ENCODE assay signal across 33 mouse cellular contexts in genomic region chr17:85630296-85631050, GRCm38 (mm10). TPM values are rescaled to one million over a fixed set of nuclear protein-coding genes. Genes with fewer than 3 reads are reported as not detected.
A peak's percentile ranks its signal among the peaks of the same experiment; 100 is the strongest.
DNase-seq lines count a peak whose midpoint lies in the region; ATAC-seq lines count a peak whose summit lies in the region.
"Had no signal": no experiment of that assay in that cellular context is flagged by ENCODE, and none has a peak within 500 bp of the region (broad histone marks: within the 10 kb centered on the region; RNA-seq: fewer than 3 reads in every experiment).

No protein-coding gene starts in this region.

- H3K36me3 ChIP-seq in heart, embryonic 11.5 days (ENCODE audit: control insufficient read depth, insufficient read depth, low read length), result no peaks in the 10 kb centered on the region
- no peaks in the 10 kb centered on the region for H3K36me3 ChIP-seq in midbrain, embryonic 11.5 days (ENCODE audit: control insufficient read depth, insufficient read depth, low read length)
- no peaks in the 10 kb centered on the region for H3K36me3 ChIP-seq in midbrain, embryonic 16.5 days (ENCODE audit: control insufficient read depth, insufficient read depth, low read length)
- H3K36me3 ChIP-seq in embryonic facial prominence, embryonic 13.5 days, result no peaks in the 10 kb centered on the region
- H3K36me3 ChIP-seq: hindbrain, embryonic 12.5 days; liver, embryonic 12.5 days; midbrain, embryonic 10.5 days; neural tube, embryonic 13.5 days had no signal

- H3K4me1 ChIP-seq in heart, embryonic 11.5 days (ENCODE audit: control insufficient read depth, insufficient read depth, low read length), result no peaks in the 10 kb centered on the region
- no peaks in the 10 kb centered on the region; the same call in 1 of the 2 replicates for H3K4me1 ChIP-seq in midbrain, embryonic 11.5 days (ENCODE audit: control insufficient read depth, insufficient read depth, low read length)
- H3K4me1 ChIP-seq in midbrain, embryonic 16.5 days (ENCODE audit: control insufficient read depth, insufficient read depth, low read length), result no peaks in the 10 kb centered on the region
- peaks cover 6% of the 10 kb centered on the region; the same call in 1 of the 2 replicates for H3K4me1 ChIP-seq in embryonic facial prominence, embryonic 13.5 days
- H3K4me1 ChIP-seq: hindbrain, embryonic 12.5 days; liver, embryonic 12.5 days; neural tube, embryonic 13.5 days had no signal

- WGBS in heart, embryonic 11.5 days (ENCODE audit: insufficient replicate concordance), result 39% methylated on average over 22 of the region's 22 CpGs
- WGBS in midbrain, embryonic 11.5 days, result 51% methylated on average over 22 of the region's 22 CpGs
- 47% methylated on average over 22 of the region's 22 CpGs for WGBS in midbrain, embryonic 16.5 days
- WGBS in embryonic facial prominence, embryonic 13.5 days, result 40% methylated on average over 22 of the region's 22 CpGs

- no peak overlapping the region for H3K27ac ChIP-seq in heart, embryonic 11.5 days (ENCODE audit: low read depth, low read length)
- no peak overlapping the region for H3K27ac ChIP-seq in midbrain, embryonic 11.5 days (ENCODE audit: low read depth, low read length)
- no peak overlapping the region for H3K27ac ChIP-seq in midbrain, embryonic 16.5 days (ENCODE audit: low read length)
- H3K27ac ChIP-seq in embryonic facial prominence, embryonic 13.5 days, result no peak overlapping the region
- H3K27ac ChIP-seq: hindbrain, embryonic 12.5 days; liver, embryonic 12.5 days; macrophage; midbrain, embryonic 10.5 days; neural tube, embryonic 13.5 days had no signal

- peak overlapping the region; percentile 11; the same call in 1 of the 2 replicates for H3K4me2 ChIP-seq in heart, embryonic 11.5 days
- no peak overlapping the region for H3K4me2 ChIP-seq in midbrain, embryonic 11.5 days
- H3K4me2 ChIP-seq in midbrain, embryonic 16.5 days (ENCODE audit: low read length), result no peak overlapping the region
- H3K4me2 ChIP-seq in embryonic facial prominence, embryonic 13.5 days, result peak overlapping the region; percentile 17
- H3K4me2 ChIP-seq: hindbrain, embryonic 12.5 days; liver, embryonic 12.5 days; neural tube, embryonic 13.5 days had no signal

- no peak for ATAC-seq in heart, embryonic 11.5 days (replicated peaks; ENCODE audit: insufficient number of reproducible peaks, low FRiP score, low TSS enrichment)
- no peak for ATAC-seq in midbrain, embryonic 11.5 days (ENCODE audit: low FRiP score)
- ATAC-seq in midbrain, embryonic 16.5 days, result no peak
- no peak for ATAC-seq in embryonic facial prominence, embryonic 13.5 days (ENCODE audit: insufficient number of reproducible peaks, insufficient read depth, low FRiP score, low TSS enrichment, low read depth)
- ATAC-seq: intestine, embryonic 16.5 days; liver, embryonic 12.5 days; liver, postnatal 0 days; lung, postnatal 0 days had no signal

- DNase-seq in heart, postnatal 4 days, result no peak
- DNase-seq in midbrain, embryonic 11.5 days (ENCODE audit: low spot score, missing footprints), result peak; percentile 80
- DNase-seq in retina, embryonic 14.5 days (ENCODE audit: low spot score), result peak; percentile 45
- DNase-seq in layer of hippocampus, postnatal 14 days (ENCODE audit: low spot score in 2 of 2), result no peak
- no peak for DNase-seq in adrenal gland, adult (ENCODE audit: inconsistent age in 2 of 2, low spot score in 1 of 2)
- DNase-seq: adrenal gland, postnatal 14 days; B cell, adult 2 months; cerebellum, adult 11 months; cerebellum, adult 9-10 months; embryo, embryonic 11 days; gastrocnemius, postnatal 25 days; heart, adult 18-20 months; heart, postnatal 14 days; kidney, postnatal 14 days; layer of hippocampus, adult 9-11 months; liver, postnatal 0 days; spleen, adult 18-20 months; thymus, postnatal 14 days had no signal

- H3K4me3 ChIP-seq in heart, embryonic 11.5 days (ENCODE audit: low read depth, low read length), result no peak overlapping the region
- H3K4me3 ChIP-seq in midbrain, embryonic 11.5 days (ENCODE audit: low read depth, low read length), result no peak overlapping the region
- no peak overlapping the region for H3K4me3 ChIP-seq in midbrain, embryonic 16.5 days (ENCODE audit: low read depth, low read length)
- peak overlapping the region; percentile 2; the same call in 1 of the 2 replicates for H3K4me3 ChIP-seq in embryonic facial prominence, embryonic 13.5 days
- H3K4me3 ChIP-seq: hindbrain, embryonic 12.5 days; liver, embryonic 12.5 days; midbrain, embryonic 10.5 days; myocyte; neural tube, embryonic 13.5 days had no signal

- H3K27me3 ChIP-seq in heart, embryonic 11.5 days (ENCODE audit: control insufficient read depth, insufficient read depth, low read length), result peaks cover 82% of the 10 kb centered on the region
- H3K27me3 ChIP-seq in midbrain, embryonic 11.5 days (ENCODE audit: control insufficient read depth, insufficient read depth, low read length), result peaks cover 67% of the 10 kb centered on the region
- peaks cover 68% of the 10 kb centered on the region for H3K27me3 ChIP-seq in midbrain, embryonic 16.5 days (ENCODE audit: control insufficient read depth, insufficient read depth, low read depth, low read length)
- peaks cover 85% of the 10 kb centered on the region for H3K27me3 ChIP-seq in embryonic facial prominence, embryonic 13.5 days

- no peaks in the 10 kb centered on the region for H3K9me3 ChIP-seq in heart, embryonic 11.5 days (replicated peaks; ENCODE audit: control insufficient read depth, low read length)
- no peaks in the 10 kb centered on the region for H3K9me3 ChIP-seq in midbrain, embryonic 11.5 days (ENCODE audit: control insufficient read depth, low read length)
- no peaks in the 10 kb centered on the region for H3K9me3 ChIP-seq in midbrain, embryonic 16.5 days (replicated peaks; ENCODE audit: control insufficient read depth, low read length, poor library complexity, severe bottlenecking)
- H3K9me3 ChIP-seq in embryonic facial prominence, embryonic 13.5 days, result no peaks in the 10 kb centered on the region
- H3K9me3 ChIP-seq: hindbrain, embryonic 12.5 days; liver, embryonic 12.5 days; midbrain, embryonic 10.5 days; neural tube, embryonic 13.5 days had no signal

- no peak overlapping the region for H3K9ac ChIP-seq in heart, embryonic 11.5 days (ENCODE audit: low read depth, low read length)
- no peak overlapping the region for H3K9ac ChIP-seq in midbrain, embryonic 11.5 days (ENCODE audit: low read length)
- H3K9ac ChIP-seq in midbrain, embryonic 16.5 days (ENCODE audit: low read depth, low read length), result no peak overlapping the region
- H3K9ac ChIP-seq in embryonic facial prominence, embryonic 13.5 days, result 0 out of 2 replicates have a peak overlapping the region, but pooled peaks have one; percentile 7
- H3K9ac ChIP-seq: hindbrain, embryonic 12.5 days; liver, embryonic 12.5 days; liver, postnatal 0 days; neural tube, embryonic 13.5 days had no signal

RNA-seq across cellular contexts. Expression of gene Six3, which starts 17.1 kb away (rescaled TPM):
- polyA plus RNA-seq in heart, embryonic 11.5 days (2014; fragmentation: Nextera tagmentation; extraction: Ambion mirVana), result not detected in 2 replicates
- total RNA-seq in heart, postnatal 4 days (2021), result not detected
- polyA plus RNA-seq in midbrain, embryonic 11.5 days (2014; fragmentation: Nextera tagmentation; extraction: Ambion mirVana), result 6.7 and 10.7 TPM in 2 replicates
- polyA plus RNA-seq in midbrain, embryonic 16.5 days (2015; fragmentation: Nextera tagmentation; extraction: Ambion mirVana), result 19.1 and 24.2 TPM in 2 replicates
- 4.5 and 8.3 TPM in 2 replicates for polyA plus RNA-seq in embryonic facial prominence, embryonic 13.5 days (2015; fragmentation: Nextera tagmentation; extraction: Ambion mirVana)
- total RNA-seq in layer of hippocampus, postnatal 14 days (2021), result 1 to 10 TPM; 1.5 to 1.7 TPM
- total RNA-seq: adrenal gland, postnatal 14 days; gastrocnemius, postnatal 25 days; heart, adult 18-20 months; heart, postnatal 14 days had no signal
- polyA plus RNA-seq: heart, embryonic 14.5 days; intestine, embryonic 16.5 days; kidney, embryonic 14.5 days; liver, embryonic 12.5 days; liver, postnatal 0 days; lung, postnatal 0 days; macrophage; myocyte; neural tube, embryonic 13.5 days; stomach, embryonic 16.5 days; urinary bladder, adult 2 months had no signal

RNA-seq across cellular contexts. Expression of gene Six2, which starts 57.6 kb away (rescaled TPM):
- polyA plus RNA-seq in heart, embryonic 11.5 days (2014; fragmentation: Nextera tagmentation; extraction: Ambion mirVana), result 1.5 and 2.1 TPM in 2 replicates
- total RNA-seq in heart, postnatal 4 days (2021), result under 1 TPM; 0.45 to 0.83 TPM
- 5.6 and 6.7 TPM in 2 replicates for polyA plus RNA-seq in midbrain, embryonic 11.5 days (2014; fragmentation: Nextera tagmentation; extraction: Ambion mirVana)
- 0.16 and 0.33 TPM in 2 replicates for polyA plus RNA-seq in midbrain, embryonic 16.5 days (2015; fragmentation: Nextera tagmentation; extraction: Ambion mirVana)
- polyA plus RNA-seq in embryonic facial prominence, embryonic 13.5 days (2015; fragmentation: Nextera tagmentation; extraction: Ambion mirVana), result 21.3 and 21.9 TPM in 2 replicates
- under 1 TPM; 0.23 to 0.29 TPM for total RNA-seq in layer of hippocampus, postnatal 14 days (2021)
- total RNA-seq: adrenal gland, postnatal 14 days had no signal
- polyA plus RNA-seq: liver, postnatal 0 days; lung, postnatal 0 days; macrophage; myocyte; neural tube, embryonic 13.5 days had no signal

Comparison
In these comparisons a context has a peak if more than half of its experiments do, and no peak if none do; other contexts are left out.
1. H3K4me2 ChIP-seq: peak in heart, embryonic 11.5 days (single experiment) and embryonic facial prominence, embryonic 13.5 days (single experiment); none in midbrain, embryonic 11.5 days (single experiment) and midbrain, embryonic 16.5 days (single experiment).
2. DNase-seq: peak in midbrain, embryonic 11.5 days (single experiment) and retina, embryonic 14.5 days (single experiment); none in heart, postnatal 4 days (single experiment), layer of hippocampus, postnatal 14 days (0 of 2) and adrenal gland, adult (0 of 2).